Mouse (Mus musculus) kidney, postnatal 10 days (tissue): ENCODE results near the gene Prepl.

Source experiments
- DNase-seq: peaks from one replicate; pipeline ENCODE4 v3.0.0; 2021; ENCODE audit warnings: mixed read lengths

Prepl gene

DNA sequence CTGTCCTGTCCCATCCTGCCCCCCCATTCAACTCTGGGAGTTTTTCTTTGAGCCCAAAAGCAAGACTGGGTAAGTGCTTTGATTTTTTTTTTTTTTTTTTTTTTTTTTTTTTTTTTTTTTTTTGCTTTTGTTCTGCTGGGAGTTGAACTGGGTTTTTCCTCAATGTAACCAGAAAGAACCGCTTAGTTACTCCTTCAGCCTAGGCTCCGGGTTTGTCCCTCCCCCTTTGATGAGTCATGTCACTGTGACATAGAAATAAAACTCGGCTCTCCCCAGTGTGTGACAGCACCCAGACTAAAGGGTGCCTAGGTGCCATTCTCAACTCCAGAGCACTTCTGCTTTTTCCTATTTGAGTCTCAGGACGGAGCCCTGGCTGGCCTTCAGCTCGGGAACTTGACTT lies 71.2 kb downstream of the Prepl start:
- no peak for DNase-seq

DNA sequence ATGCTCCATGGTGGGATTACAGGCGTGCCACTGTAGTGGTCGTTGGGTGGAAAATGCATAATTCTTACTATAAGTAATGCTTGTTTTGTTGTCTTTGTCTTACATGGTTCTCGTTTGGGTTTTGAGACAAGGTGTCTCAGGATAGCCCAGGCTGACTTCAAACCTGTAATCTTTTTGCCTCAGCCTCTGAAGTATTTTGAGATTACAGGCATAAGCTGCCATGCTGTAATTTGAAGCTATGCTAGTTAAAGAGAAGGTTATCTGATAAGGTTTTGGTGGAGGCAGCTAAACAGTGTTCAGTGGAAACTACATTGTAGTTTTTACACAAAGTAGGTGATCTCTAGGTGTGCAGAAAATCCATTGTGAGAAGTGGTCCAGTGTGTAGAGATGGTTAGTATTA lies 71.7 kb downstream of the Prepl start:
- DNase-seq = no peak

DNA sequence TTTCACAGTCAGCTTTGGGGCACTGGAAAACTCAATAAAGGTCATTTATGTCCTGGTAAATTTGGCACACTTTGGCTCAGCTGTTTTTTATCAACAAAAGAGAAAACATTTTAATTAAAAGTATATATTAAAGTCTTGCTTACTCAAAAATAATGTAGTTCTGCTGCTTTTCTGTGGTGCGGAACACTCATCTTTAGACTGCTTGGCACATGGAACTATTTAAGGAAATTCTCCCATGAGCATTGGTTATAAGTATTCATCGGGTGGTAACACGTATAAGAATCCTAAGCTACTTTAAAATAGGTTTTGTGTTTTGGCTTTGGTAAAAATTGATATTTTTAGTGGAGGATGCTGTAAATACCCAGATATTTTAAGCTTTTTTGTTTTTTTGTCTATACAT lies 75.4 kb downstream of the Prepl start:
- no peak for DNase-seq

DNA sequence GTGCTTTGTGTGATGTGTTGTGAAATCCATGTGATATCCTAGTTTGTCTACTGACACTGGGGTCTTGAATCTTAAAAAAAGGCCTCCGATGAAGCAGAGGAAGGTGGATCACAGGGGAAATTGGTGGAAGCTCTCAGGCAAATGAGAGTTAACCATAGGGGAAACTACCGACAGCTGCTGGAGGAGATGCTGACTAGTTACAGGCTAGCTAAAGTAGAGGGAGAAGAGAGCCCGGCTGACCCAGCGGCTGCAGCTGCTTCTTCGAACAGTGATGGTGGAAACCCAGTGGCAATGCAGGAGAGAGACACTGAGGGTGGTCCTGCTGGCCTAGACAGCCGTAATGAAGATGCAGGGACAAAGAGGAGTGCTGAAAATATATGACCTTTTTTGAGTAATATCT lies 76.6 kb downstream of the Prepl start:
- DNase-seq = no peak
